Mouse (Mus musculus) right cerebral cortex, postnatal 25 days (tissue): ENCODE measurements around the gene Uchl1.

ENCODE experiments used
- DNase-seq: peaks from one replicate; pipeline ENCODE4 v3.0.0; 2022

The Uchl1 gene

GRCm38 (mm10) chr5:66675983-66676382 lies at the start of gene Uchl1:
Gene Uchl1, plus strand, starts transcription at chr5:66676091.
- DNase-seq = peak; percentile 93

- no peak for DNase-seq
Measured at GRCm38 (mm10) chr5:66627805-66628204, 48.1 kb upstream of the Uchl1 start.

DNA sequence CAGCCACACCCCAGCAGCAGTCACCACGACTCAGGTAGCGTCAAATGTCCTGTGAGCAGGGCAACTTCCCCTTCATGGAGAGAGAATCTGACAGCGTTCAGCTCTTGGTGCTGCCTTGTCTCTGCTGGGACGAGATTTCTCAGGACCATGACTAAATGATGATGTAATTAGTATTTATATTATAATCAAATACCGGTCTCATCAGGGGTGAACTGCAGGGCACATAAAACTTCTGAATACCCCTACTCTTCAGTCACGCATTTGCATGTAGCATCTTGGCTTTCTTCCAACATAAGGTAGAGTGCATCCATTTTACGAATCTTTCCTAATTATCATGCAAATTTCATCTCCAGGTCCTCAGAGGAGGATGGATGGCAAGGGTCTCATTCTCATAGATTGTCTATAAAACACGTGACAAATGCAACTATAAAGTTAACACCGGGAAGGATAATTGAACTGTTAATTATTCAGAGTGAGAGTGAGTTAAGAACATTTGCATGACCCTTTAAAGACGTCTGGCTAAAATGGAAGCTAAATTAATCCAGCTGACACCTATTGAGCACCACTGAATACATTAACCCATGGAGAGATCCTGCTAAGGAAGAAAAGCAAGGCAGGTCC lies 40.3 kb upstream of the Uchl1 start:
- DNase-seq = no peak

GRCm38 (mm10) chr5:66642156-66642555 lies 33.7 kb upstream of the Uchl1 start:
- no peak for DNase-seq

DNA sequence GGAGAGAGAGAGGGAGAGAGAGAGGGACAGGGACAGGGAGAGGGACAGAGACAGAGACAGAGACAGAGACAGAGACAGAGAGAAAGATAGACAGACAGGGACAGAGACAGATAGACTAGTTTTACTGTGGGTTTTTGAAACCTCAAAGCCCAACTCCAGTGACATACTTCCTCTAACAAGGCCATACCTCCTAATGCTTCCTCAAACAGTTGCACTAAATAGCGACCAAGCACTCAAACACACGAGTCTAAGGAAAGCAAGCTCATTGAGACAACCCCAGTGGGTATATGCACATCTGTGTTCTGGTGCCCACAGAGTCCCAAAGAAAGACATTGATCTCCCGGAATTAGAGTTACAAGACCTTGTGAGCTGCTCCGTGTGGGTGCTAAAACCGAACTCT lies 32.6 kb upstream of the Uchl1 start:
- DNase-seq = no peak

DNA sequence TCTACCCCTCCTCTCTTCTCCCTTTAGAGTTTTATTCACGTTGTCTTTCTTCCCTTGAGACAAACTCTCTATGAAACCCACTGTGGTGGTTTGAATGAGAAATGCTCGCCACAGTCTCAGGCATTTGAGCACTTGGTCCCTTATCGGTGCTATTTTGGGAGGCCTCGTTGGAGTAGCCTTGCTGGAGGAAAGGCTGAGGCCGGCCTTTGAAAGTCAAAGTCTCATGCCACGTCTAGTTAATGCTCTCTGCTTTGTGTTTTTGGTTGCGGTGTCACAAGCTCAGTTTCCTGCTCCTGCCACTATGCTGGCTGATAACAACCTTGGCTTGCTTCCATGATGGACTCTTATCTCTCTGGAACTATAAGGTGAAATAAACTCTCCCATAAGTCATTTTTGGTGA lies 28.4 kb upstream of the Uchl1 start:
- DNase-seq = no peak

DNA sequence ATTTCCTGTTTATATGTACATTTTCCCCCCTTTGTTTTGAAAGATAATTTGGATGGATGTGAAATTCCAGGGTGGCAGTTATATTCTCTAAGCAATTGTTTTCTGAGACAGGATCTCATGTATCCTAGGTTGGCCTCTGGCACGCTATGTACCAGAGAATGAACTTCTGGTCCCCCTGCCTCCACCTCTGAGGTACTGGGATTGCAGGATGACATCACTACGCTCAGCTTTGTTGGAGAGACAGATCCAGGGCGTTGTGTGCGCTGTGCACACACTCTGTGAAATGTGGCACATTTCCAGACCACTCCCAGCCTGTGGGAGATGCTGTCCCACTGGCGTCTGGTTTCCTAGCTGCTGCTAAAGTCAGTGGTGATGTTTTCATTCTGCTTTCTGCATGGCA lies 21.7 kb upstream of the Uchl1 start:
- no peak for DNase-seq

- DNase-seq = peak; percentile 53
Measured at GRCm38 (mm10) chr5:66675189-66675890, 551 bp upstream of the Uchl1 start.

DNA sequence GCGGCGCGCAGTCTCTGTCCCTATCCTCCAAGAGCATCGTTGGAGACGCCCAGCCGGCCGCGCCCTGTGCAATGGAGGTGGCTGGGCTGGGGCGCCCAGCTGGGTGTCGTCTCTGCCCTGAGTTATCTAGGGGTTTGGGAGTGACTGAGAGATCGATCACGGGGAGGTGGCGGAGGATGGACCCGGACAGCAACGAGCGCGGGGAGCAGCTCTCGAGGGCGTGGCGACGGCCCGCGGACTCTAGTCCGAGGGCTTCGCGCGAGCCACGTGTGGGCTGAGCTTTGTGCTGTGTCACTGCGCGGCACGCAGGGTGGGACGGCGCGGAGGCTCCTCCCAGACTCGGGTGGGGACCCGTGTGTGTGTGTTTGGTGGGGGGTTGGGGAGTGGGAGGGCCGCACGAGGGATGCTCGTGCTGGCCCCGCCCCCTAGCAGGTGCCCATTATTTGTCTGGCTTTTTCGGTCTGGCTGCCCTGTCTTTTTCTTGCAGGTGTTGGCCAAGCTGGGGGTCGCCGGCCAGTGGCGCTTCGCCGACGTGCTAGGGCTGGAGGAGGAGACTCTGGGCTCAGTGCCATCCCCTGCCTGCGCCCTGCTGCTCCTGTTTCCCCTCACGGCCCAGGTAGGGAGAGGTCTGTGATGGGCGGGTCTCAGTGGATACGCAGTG lies 696 bp downstream of the Uchl1 start:
- peak; percentile 80 for DNase-seq

GRCm38 (mm10) chr5:66677411-66678345 lies 1.8 kb downstream of the Uchl1 start:
- DNase-seq = peak; percentile 54

- peak; percentile 75 for DNase-seq
Measured at GRCm38 (mm10) chr5:66679222-66679621, 3.3 kb downstream of the Uchl1 start.

DNA sequence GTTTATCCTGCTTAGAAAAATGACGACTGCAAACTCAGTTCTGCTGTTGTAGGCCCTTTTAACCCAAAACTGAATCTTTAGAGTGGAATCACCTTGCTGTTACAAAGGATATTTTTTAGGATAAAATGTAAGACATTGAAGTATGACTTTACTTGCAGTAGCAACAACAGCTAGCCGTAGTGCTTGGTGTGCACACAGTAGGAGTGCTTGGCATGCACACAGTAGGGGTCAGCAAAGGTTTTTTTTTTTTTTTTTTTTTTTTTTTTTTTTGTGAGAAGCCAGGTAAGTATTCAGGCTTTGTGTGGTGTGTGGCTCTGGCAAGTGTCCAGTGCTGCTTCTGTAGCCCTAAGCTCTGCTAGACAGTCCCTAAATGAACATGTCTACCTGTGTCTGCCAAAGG lies 10.0 kb downstream of the Uchl1 start:
- DNase-seq = no peak

- no peak for DNase-seq
Measured at GRCm38 (mm10) chr5:66686863-66687262, 11.0 kb downstream of the Uchl1 start.

- DNase-seq = no peak
Measured at GRCm38 (mm10) chr5:66687737-66688136, 11.8 kb downstream of the Uchl1 start.

DNA sequence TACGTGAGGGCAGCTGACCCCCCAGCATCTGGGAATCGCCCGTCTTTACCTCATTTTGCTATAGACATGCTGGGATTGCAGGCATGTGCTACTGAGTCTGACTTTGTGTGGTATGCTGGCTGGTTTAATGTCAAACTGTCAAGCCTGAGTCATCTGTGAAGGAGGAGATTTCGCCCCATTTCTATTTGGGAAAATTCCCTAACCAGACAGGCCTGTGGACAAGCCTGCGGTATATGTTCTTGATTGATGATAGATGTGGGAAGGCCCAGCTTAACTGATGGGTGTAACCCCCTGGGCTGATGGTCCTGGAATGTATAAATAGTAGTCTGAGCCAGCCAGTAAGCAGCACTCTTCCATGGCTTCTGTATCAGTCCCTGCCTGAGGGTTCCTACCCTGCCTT lies 12.4 kb downstream of the Uchl1 start:
- no peak for DNase-seq

GRCm38 (mm10) chr5:66689796-66690195 lies 13.9 kb downstream of the Uchl1 start:
- no peak for DNase-seq

GRCm38 (mm10) chr5:66693231-66693630 lies 17.3 kb downstream of the Uchl1 start:
- no peak for DNase-seq

- DNase-seq = no peak
Measured at GRCm38 (mm10) chr5:66697119-66697518, 21.2 kb downstream of the Uchl1 start.

- DNase-seq = no peak
Measured at GRCm38 (mm10) chr5:66699911-66700310, 24.0 kb downstream of the Uchl1 start.

GRCm38 (mm10) chr5:66701951-66702350 lies 26.1 kb downstream of the Uchl1 start:
- no peak for DNase-seq

DNA sequence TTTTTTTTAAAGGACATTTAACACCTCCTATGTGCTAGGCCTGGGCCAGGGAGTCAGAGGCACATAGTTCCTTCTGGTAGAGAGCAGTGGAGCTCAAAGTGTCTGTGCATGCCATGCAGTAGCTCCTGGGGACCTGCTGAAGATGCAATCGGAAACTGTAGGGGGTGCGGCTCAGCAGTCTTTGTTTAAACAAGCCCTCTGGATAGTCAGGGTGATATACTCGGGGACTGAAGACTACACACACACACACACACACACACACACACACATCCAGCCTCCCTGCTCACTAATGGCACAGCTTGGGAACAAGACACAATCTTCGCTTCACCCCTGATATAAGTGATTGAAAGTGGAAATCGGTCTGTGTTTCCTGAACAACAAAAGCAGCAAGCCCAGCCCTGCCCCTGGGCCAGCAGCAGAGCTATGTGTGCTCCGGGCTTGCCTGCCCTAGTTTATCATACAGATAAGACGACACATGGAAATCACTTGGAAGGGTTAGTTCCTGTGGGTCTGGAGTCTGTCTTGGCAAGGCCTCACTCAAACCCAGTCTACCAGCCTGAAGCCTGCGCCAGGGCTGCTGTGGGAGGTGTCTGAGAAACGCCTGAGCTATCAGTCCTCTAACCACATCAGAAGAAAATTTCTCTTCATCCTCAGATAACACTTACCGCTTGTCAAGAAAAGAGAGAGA lies 27.6 kb downstream of the Uchl1 start:
- DNase-seq = no peak

GRCm38 (mm10) chr5:66707859-66708258 lies 32.0 kb downstream of the Uchl1 start:
- no peak for DNase-seq
